Mouse (Mus musculus): Measurements from ENCODE around the gene Sema3b. TPM values are rescaled to one million over a fixed set of nuclear protein-coding genes. Genes with fewer than 3 reads are reported as not detected.

Sema3b gene
- total and polyA plus RNA-seq, 2 experiments from 2014 or later: 4.0 to 16.7 TPM

DNA sequence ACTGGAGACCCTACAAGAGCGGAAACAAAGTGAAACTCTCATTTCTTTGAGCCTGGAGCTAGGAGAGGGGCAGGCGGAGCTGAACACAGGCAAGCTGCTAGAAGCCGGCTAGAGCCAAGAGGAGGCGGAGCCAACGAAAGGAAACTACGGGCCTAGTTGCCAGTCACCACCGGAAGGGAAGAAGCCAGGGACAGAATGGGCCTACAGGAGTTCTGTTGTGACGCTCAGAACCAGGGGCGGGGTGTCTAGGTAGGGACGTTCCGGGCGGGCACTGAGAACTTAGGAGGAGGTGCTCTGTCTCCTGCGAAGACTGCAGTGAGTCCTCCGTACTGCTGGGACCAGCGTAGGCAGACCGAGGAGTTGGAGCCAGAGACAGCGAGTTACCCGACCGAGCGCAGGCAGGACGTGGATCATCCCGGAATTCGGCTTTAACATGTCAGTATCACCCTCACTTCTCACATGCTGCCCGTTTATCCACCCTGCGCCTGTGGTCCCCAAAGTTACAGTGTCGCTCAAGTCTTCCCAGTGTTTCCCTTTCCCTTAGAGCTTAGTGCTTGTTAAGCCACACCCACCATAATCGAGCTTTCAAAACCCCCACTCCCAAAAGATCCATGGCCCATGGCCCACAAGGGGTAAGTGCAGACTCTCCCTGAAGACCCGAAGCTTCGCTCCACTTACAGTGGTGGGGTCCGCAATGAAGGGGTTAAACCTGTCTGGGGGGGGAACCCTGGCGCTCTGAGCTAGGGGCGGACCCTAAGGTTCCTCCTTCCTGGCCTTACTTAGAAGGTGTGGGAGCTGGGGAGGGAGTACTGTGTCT lies 28.3 kb downstream of the Sema3b start, which contains the start of gene Hyal3:
TSS of gene Hyal3 (plus strand) at position 318 of the 817 bp plus-strand sequence.
- H3K27ac ChIP-seq (ENCODE audit: low read depth, low read length): peak within 1 kb of the TSS; percentile 81
- H3K36me3 ChIP-seq (ENCODE audit: insufficient read depth, low read length): peaks cover 6% of the 10 kb centered on the region
- TF ChIP-seq CTCF (IDR thresholded peaks at IDR 0.05): no peak
- 0 out of 2 replicates have a peak, but pooled peaks cover 11% of the 10 kb centered on the region for H3K4me1 ChIP-seq (ENCODE audit: insufficient read depth, low read length)
- H3K9me3 ChIP-seq (ENCODE audit: low read length): no peaks in the 10 kb centered on the region
- no peaks in the 10 kb centered on the region for H3K27me3 ChIP-seq (ENCODE audit: insufficient read depth, low read length)
- ATAC-seq (ENCODE audit: low FRiP score) (peak; percentile 78), DNase-seq (ENCODE audit: low spot score) (peak; percentile 94)
- WGBS: 1% methylated on average over 32 of the region's 32 CpGs
- peak within 1 kb of the TSS; percentile 88 for H3K4me2 ChIP-seq (ENCODE audit: low read depth, low read length, poor library complexity, severe bottlenecking)
- peak within 1 kb of the TSS; percentile 79 for H3K9ac ChIP-seq (replicated peaks; ENCODE audit: low read length, poor library complexity, severe bottlenecking)
- H3K4me3 ChIP-seq (ENCODE audit: low read depth, low read length): peak within 1 kb of the TSS; percentile 60

DNA sequence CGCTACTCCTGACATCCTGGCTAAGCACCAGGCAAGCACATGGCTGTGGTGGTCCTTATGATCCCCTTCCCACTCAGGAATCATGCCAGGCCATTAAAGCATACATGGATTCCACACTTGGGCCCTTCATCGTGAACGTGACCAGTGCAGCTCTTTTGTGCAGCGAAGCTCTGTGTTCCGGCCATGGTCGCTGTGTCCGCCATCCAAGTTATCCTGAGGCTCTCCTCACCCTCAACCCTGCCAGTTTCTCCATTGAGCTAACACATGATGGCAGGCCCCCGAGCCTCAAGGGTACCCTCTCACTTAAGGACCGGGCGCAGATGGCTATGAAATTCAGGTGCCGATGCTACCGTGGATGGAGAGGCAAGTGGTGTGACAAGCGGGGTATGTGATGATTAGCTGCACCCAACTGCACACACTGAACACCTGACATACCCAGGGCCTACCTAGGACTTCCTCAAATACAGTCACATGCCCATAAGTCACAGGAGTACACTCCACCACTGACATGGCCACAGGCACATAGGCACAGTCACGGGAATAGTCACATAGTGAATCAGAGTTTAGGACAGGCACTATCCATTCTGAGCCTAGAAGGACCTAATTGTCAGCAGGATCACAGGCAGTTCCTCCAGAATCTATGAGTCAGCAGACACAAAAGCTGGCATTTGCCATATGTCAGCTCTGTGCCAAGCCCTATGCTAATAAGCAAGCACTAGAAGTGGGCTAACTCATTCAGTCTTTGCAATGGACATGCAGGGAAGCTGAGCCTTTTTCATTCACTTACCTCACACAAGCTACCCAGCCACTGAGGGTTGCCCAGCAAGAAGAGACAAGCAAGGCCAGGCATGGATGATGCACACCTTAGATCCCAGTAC lies 29.8 kb downstream of the Sema3b start:
- H3K9me3 ChIP-seq (ENCODE audit: low read length): no peaks in the 10 kb centered on the region
- 0 out of 2 replicates have a peak, but pooled peaks cover 11% of the 10 kb centered on the region for H3K4me1 ChIP-seq (ENCODE audit: insufficient read depth, low read length)
- no peak for TF ChIP-seq CTCF (IDR thresholded peaks at IDR 0.05)
- DNase-seq (ENCODE audit: low spot score) (no peak), ATAC-seq (ENCODE audit: low FRiP score) (no peak)
- no peak overlapping the region for H3K27ac ChIP-seq (ENCODE audit: low read depth, low read length)
- H3K4me2 ChIP-seq (ENCODE audit: low read depth, low read length, poor library complexity, severe bottlenecking): no peak overlapping the region
- H3K4me3 ChIP-seq (ENCODE audit: low read depth, low read length): no peak overlapping the region
- WGBS: 96% methylated on average over 14 of the region's 14 CpGs
- peaks cover 6% of the 10 kb centered on the region for H3K36me3 ChIP-seq (ENCODE audit: insufficient read depth, low read length)
- H3K9ac ChIP-seq (replicated peaks; ENCODE audit: low read length, poor library complexity, severe bottlenecking): no peak overlapping the region
- H3K27me3 ChIP-seq (ENCODE audit: insufficient read depth, low read length): no peaks in the 10 kb centered on the region

DNA sequence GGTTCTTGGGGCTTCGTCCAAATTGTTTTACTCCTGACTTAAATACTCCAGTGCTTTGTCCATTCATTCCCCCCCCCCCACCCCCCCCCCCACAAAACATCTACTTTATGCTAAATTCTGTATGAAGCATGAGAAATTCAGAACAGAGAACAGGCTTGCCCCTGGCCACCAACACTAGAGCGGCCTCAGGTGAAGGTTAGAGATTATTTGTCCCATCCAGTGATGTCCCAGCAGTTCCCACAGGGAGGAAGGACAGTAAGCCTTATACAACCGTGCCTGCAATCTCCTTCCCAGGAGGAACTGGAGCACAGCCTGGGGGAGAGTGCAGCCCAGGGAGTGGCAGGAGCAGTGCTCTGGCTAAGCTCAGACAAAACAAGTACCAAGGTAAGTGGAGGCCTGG lies 30.4 kb downstream of the Sema3b start, which contains the start of gene Naa80:
TSS of gene Naa80 (plus strand) at position 301 of the 400 bp plus-strand sequence.
- Histone ChIP-seq H3K4me2 (ENCODE audit: low read depth, low read length, poor library complexity, severe bottlenecking) (no peak within 1 kb of the TSS), H3K4me3 (ENCODE audit: low read depth, low read length) (no peak within 1 kb of the TSS), H3K9me3 (ENCODE audit: low read length) (no peaks in the 10 kb centered on the region), H3K4me1 (ENCODE audit: insufficient read depth, low read length) (0 out of 2 replicates have a peak, but pooled peaks cover 11% of the 10 kb centered on the region), H3K9ac (replicated peaks; ENCODE audit: low read length, poor library complexity, severe bottlenecking) (no peak within 1 kb of the TSS), H3K27ac (ENCODE audit: low read depth, low read length) (no peak within 1 kb of the TSS), H3K27me3 (ENCODE audit: insufficient read depth, low read length) (no peaks in the 10 kb centered on the region), H3K36me3 (ENCODE audit: insufficient read depth, low read length) (peaks cover 6% of the 10 kb centered on the region)
- 75% methylated on average over 3 of the region's 3 CpGs for WGBS
- TF ChIP-seq CTCF (IDR thresholded peaks at IDR 0.05): no peak
- DNase-seq (ENCODE audit: low spot score) (no peak), ATAC-seq (ENCODE audit: low FRiP score) (no peak)

DNA sequence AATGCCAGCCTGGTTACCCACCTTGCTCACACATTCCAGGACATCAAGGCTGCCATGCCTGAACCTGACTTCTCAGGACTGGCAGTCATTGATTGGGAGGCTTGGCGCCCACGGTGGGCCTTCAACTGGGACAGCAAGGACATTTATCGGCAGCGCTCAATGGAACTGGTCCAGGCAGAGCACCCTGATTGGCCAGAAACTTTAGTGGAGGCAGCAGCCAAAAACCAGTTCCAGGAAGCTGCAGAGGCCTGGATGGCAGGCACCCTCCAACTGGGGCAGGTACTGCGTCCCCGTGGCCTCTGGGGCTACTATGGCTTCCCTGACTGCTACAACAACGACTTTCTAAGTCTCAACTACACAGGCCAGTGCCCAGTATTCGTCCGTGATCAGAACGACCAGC lies 31.2 kb downstream of the Sema3b start:
- Histone ChIP-seq H3K4me1 (ENCODE audit: insufficient read depth, low read length) (0 out of 2 replicates have a peak, but pooled peaks cover 11% of the 10 kb centered on the region), H3K27me3 (ENCODE audit: insufficient read depth, low read length) (no peaks in the 10 kb centered on the region), H3K36me3 (ENCODE audit: insufficient read depth, low read length) (no peaks in the 10 kb centered on the region), H3K4me3 (ENCODE audit: low read depth, low read length) (no peak overlapping the region), H3K4me2 (ENCODE audit: low read depth, low read length, poor library complexity, severe bottlenecking) (no peak overlapping the region), H3K9me3 (ENCODE audit: low read length) (no peaks in the 10 kb centered on the region), H3K27ac (ENCODE audit: low read depth, low read length) (no peak overlapping the region), H3K9ac (replicated peaks; ENCODE audit: low read length, poor library complexity, severe bottlenecking) (no peak overlapping the region)
- no peak for DNase-seq (ENCODE audit: low spot score)
- ATAC-seq (ENCODE audit: low FRiP score): no peak
- WGBS: 92% methylated on average over 10 of the region's 10 CpGs
- no peak for TF ChIP-seq CTCF (IDR thresholded peaks at IDR 0.05)

DNA sequence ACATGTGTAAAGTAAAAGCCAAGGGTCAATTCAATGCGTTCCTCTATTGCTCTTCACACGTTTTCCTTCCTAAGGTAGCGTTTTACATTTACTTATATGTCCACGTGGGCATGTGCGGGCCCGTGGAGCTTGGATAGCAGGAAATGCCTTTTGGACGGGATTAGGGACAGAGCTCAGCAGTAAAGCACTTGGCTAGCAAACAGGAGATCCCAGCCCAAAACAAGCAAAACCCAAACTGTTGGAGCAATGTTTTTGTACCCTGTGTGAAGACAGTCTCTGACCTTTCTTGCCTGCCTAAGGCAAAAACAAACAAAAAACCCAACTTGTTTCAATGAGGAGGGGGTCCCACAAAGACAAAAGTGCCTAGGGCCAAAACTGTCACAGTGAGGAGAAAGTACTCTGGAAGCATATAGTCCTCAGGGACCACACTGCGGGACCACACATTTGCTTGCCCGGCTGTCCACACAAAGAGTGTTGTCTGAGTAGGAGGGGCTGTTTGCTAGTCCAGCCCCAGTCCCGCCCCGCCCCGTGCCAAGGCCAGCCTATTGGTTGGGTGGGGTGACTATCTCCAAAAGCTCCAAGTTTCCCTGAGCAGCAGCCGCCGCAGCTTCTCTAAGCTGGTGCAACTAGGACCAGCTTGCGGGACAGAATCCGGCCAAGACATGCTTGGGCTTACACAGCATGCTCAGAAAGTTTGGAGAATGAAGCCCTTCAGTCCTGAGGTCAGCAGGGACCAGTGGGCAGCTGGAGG lies 32.5 kb downstream of the Sema3b start, which contains the start of gene Hyal1:
TSS of gene Hyal1 (plus strand) at position 571 of the 751 bp plus-strand sequence.
- peaks cover 7% of the 10 kb centered on the region for H3K36me3 ChIP-seq (ENCODE audit: insufficient read depth, low read length)
- no peaks in the 10 kb centered on the region for H3K9me3 ChIP-seq (ENCODE audit: low read length)
- 0 out of 2 replicates have a peak, but pooled peaks cover 7% of the 10 kb centered on the region for H3K4me1 ChIP-seq (ENCODE audit: insufficient read depth, low read length)
- ATAC-seq (ENCODE audit: low FRiP score) (peak; percentile 64), DNase-seq (ENCODE audit: low spot score) (peak; percentile 79)
- no peak for TF ChIP-seq CTCF (IDR thresholded peaks at IDR 0.05)
- peak within 1 kb of the TSS; percentile 29 for H3K4me2 ChIP-seq (ENCODE audit: low read depth, low read length, poor library complexity, severe bottlenecking)
- no peak within 1 kb of the TSS; the same call in 1 of the 2 replicates for H3K4me3 ChIP-seq (ENCODE audit: low read depth, low read length)
- 24% methylated on average over 16 of the region's 16 CpGs for WGBS
- peak within 1 kb of the TSS; percentile 13 for H3K27ac ChIP-seq (ENCODE audit: low read depth, low read length)
- no peaks in the 10 kb centered on the region for H3K27me3 ChIP-seq (ENCODE audit: insufficient read depth, low read length)
- H3K9ac ChIP-seq (replicated peaks; ENCODE audit: low read length, poor library complexity, severe bottlenecking): no peak within 1 kb of the TSS

Measured in midbrain, postnatal 0 days (tissue).